Mouse (Mus musculus) lung, postnatal 0 days (tissue): ENCODE results near the gene March1. TPM values are rescaled to one million over a fixed set of nuclear protein-coding genes. Genes with fewer than 3 reads are reported as not detected.

Source experiments
- ATAC-seq: fragments of 200-750 bp; cut with Nextera tagmentation; 2 replicates; pipeline ENCODE4 v1.8.0; 2017; ENCODE audit warnings: moderate library complexity
- DNase-seq: peaks from one replicate; pipeline ENCODE4 v3.0.0-alpha.2; 2016; ENCODE audit warnings: low spot score
- H3K27ac ChIP-seq: fragments of 300-500 bp; sonication (generic); 2 replicates; pipeline ENCODE4 v1.5.1; 2014; ENCODE audit warnings: antibody characterized with exemption, mild to moderate bottlenecking, low read length, mixed read lengths
- H3K27me3 ChIP-seq: fragments of 300-500 bp; sonication (generic); replicated peaks from 2 replicates; pipeline ENCODE4 v1.6.1; 2014; ENCODE audit warnings: low read length, mixed read lengths; ENCODE audit not compliant: insufficient read depth
- H3K36me3 ChIP-seq: fragments of 300-500 bp; sonication (generic); 2 replicates; pipeline ENCODE4 v1.6.1; 2014; ENCODE audit warnings: low read length, mixed read lengths; ENCODE audit not compliant: insufficient read depth
- H3K4me1 ChIP-seq: fragments of 300-500 bp; sonication (generic); 2 replicates; pipeline ENCODE4 v1.6.1; 2014; ENCODE audit warnings: antibody characterized with exemption, low read depth, low read length, mixed read lengths; ENCODE audit not compliant: insufficient read depth
- H3K4me2 ChIP-seq: fragments of 300-500 bp; sonication (generic); replicated peaks from 2 replicates; pipeline ENCODE4 v1.6.1; 2014; ENCODE audit warnings: low read depth, mild to moderate bottlenecking, low read length, moderate library complexity, mixed read lengths
- H3K4me3 ChIP-seq: fragments of 300-500 bp; sonication (generic); 2 replicates; pipeline ENCODE4 v1.5.1; 2014; ENCODE audit warnings: low read depth, low read length
- H3K9ac ChIP-seq: fragments of 300-500 bp; sonication (generic); replicated peaks from 2 replicates; pipeline ENCODE4 v1.6.1; 2014; ENCODE audit warnings: low read depth, mild to moderate bottlenecking
- H3K9me3 ChIP-seq: fragments of 300-500 bp; sonication (generic); 2 replicates; pipeline ENCODE4 v1.6.1; 2016; ENCODE audit warnings: low read length, mixed read lengths
- CTCF ChIP-seq: IDR thresholded peaks from 2 replicates; pipeline ENCODE4 v1.5.1; 2016; ENCODE audit warnings: antibody characterized with exemption, mild to moderate bottlenecking
- EP300 ChIP-seq: IDR thresholded peaks from 2 replicates; pipeline ENCODE4 v1.6.1; 2016; ENCODE audit warnings: antibody characterized with exemption, mild to moderate bottlenecking, control low read depth
- WGBS: fragments of 180-500 bp; shearing (Covaris S2); extraction: QIAGEN DNeasy Blood & Tissue Kit; methylation state at CpG from one replicate; pipeline ENCODE4 v1.1.7; 2014; 5-methylcytosine and 5-hydroxymethylcytosine counted together
- polyA plus RNA-seq: library from polyadenylated mRNA; unstranded; fragments of >200 nt; fragmentation: Nextera tagmentation; extraction: Ambion mirVana; gene quantifications from 2 replicates; pipeline ENCODE4 v1.2.1, GENCODE M21; 2015

Gene March1
- polyA plus RNA-seq, 1 experiment from 2014 or later, result 1.1 TPM

DNA sequence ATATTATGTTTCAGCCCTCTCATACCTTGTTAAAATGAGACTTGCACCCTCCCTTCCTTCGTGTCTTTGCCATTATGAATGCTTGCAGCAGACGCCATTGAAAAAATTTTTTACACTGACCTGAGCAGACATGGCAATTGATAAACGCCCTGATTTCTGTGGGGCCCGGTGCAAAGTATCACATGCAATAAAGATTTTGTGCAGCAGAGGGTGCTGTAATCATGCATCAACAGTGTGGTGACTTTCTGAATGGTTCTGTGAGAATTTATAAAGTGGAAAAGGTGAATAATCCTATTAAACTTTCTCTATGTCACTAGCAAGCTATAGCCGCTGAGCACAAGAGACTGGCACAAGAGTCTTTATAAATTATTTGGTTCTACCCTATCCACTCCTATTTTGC lies 833.0 kb downstream of the March1 start:
- no peak overlapping the region for H3K9ac ChIP-seq
- no peak overlapping the region for H3K4me3 ChIP-seq
- no peaks in the 10 kb centered on the region for H3K4me1 ChIP-seq
- ATAC-seq (no peak), DNase-seq (peak; percentile 10)
- no peaks in the 10 kb centered on the region for H3K36me3 ChIP-seq
- no peak overlapping the region for H3K27ac ChIP-seq
- 20% methylated on average over 5 of the region's 5 CpGs for WGBS
- no peak overlapping the region for H3K4me2 ChIP-seq
- no peaks in the 10 kb centered on the region for H3K27me3 ChIP-seq
- no peak for TF ChIP-seq EP300
- TF ChIP-seq CTCF, result peak; percentile 69
- no peaks in the 10 kb centered on the region for H3K9me3 ChIP-seq

- DNase-seq (no peak), ATAC-seq (no peak)
- Histone ChIP-seq H3K27ac (no peak overlapping the region), H3K4me2 (no peak overlapping the region), H3K36me3 (no peaks in the 10 kb centered on the region), H3K9ac (no peak overlapping the region), H3K9me3 (no peaks in the 10 kb centered on the region), H3K4me3 (no peak overlapping the region), H3K27me3 (no peaks in the 10 kb centered on the region), H3K4me1 (no peaks in the 10 kb centered on the region)
- no peak for TF ChIP-seq EP300
- peak; percentile 30 for TF ChIP-seq CTCF
These were observed 839.4 kb downstream of the March1 start for GRCm38 (mm10) chr8:66457057-66457456.

DNA sequence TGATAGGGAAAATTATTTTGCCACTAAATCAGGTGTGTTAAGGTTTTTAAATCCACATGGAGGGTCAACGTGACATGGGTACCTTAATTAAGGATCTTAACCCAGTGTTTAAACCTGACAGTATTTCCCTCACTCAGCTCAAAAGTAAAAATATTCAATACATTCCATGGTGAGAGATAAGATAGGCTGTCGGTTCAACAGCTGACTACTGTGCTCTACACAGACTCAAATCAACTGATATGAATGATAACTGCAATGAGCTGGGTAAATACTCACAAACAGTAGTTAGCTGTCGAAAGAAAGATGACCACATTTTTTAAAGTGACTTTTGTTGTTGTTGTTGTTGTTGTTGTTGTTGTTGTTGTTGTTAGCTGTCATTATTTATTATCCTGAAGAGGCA lies 852.1 kb downstream of the March1 start:
- Histone ChIP-seq H3K9ac (no peak overlapping the region), H3K27ac (no peak overlapping the region), H3K9me3 (no peaks in the 10 kb centered on the region), H3K4me2 (no peak overlapping the region), H3K36me3 (no peaks in the 10 kb centered on the region), H3K4me3 (no peak overlapping the region), H3K4me1 (no peaks in the 10 kb centered on the region), H3K27me3 (no peaks in the 10 kb centered on the region)
- TF ChIP-seq EP300 (no peak), CTCF (no peak)
- 66% methylated on average over 3 of the region's 3 CpGs for WGBS
- no peak for DNase-seq
- no peak for ATAC-seq

DNA sequence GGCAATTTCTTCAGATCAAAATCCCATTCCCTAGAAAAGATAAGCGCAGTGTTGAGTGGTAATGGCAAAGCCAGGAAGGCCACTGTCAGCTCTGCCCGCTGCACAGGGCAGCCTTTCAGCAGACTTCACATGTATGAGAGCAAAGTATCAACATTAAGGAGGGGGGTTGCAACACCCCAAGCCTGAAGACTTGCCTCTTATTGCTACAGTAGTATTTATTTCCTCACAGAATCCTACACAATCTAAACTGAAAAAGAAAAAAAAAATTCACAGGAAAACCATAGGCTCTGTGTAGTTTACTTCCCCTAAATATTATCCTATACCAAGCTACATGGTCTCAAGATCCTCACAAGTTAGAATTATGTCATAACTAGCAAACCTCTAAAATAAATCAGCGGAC lies 859.2 kb downstream of the March1 start:
- no peaks in the 10 kb centered on the region for H3K4me1 ChIP-seq
- H3K27ac ChIP-seq, result no peak overlapping the region
- DNase-seq (no peak), ATAC-seq (no peak)
- no peak overlapping the region for H3K9ac ChIP-seq
- H3K36me3 ChIP-seq, result 0 out of 2 replicates have a peak, but pooled peaks cover 2% of the 10 kb centered on the region
- no peak overlapping the region for H3K4me3 ChIP-seq
- 95% methylated on average over 3 of the region's 3 CpGs for WGBS
- no peaks in the 10 kb centered on the region for H3K27me3 ChIP-seq
- no peak overlapping the region for H3K4me2 ChIP-seq
- no peak for TF ChIP-seq CTCF
- no peak for TF ChIP-seq EP300
- no peaks in the 10 kb centered on the region for H3K9me3 ChIP-seq

GRCm38 (mm10) chr8:66486084-66486763 lies 868.5 kb downstream of the March1 start, which contains the start of gene Tma16:
TSS of gene Tma16 (minus strand) at chr8:66486530.
- Histone ChIP-seq H3K4me2 (peak within 1 kb of the TSS; percentile 82), H3K4me3 (peak within 1 kb of the TSS; percentile 73), H3K9me3 (no peaks in the 10 kb centered on the region), H3K36me3 (0 out of 2 replicates have a peak, but pooled peaks cover 2% of the 10 kb centered on the region), H3K4me1 (no peaks in the 10 kb centered on the region), H3K27ac (no peak within 1 kb of the TSS), H3K9ac (peak within 1 kb of the TSS; percentile 73), H3K27me3 (no peaks in the 10 kb centered on the region)
- under 1% methylated on average over 45 of the region's 45 CpGs for WGBS
- DNase-seq, result peak; percentile 77
- no peak; the same call in 1 of the 2 replicates for TF ChIP-seq EP300
- no peak for TF ChIP-seq CTCF
- peak; percentile 95 for ATAC-seq

DNA sequence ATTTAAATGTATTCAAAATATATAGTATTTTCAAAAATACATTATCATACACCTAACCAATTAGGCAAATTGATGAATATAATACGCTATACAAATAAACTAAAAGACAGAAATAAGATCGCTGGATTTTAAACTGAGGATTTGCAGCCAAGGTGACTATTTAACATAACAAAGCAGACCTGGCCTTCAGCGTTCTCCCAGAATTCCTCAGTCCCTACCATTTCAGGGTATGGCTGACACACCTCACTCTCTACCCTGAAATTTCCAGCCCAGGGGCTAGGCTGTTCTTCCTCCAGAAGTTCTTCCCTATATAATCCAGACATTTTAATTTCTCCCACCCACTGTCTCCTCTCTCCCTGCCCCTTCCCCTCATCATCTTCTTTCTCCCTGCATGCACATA lies 870.9 kb downstream of the March1 start:
- H3K4me2 ChIP-seq, result no peak overlapping the region
- no peak overlapping the region for H3K4me3 ChIP-seq
- DNase-seq, result no peak
- no peak overlapping the region for H3K27ac ChIP-seq
- H3K9me3 ChIP-seq, result no peaks in the 10 kb centered on the region
- TF ChIP-seq CTCF (no peak), EP300 (no peak)
- no peaks in the 10 kb centered on the region for H3K4me1 ChIP-seq
- WGBS, result 54% methylated on average over 3 of the region's 3 CpGs
- no peak overlapping the region for H3K9ac ChIP-seq
- H3K36me3 ChIP-seq, result no peaks in the 10 kb centered on the region
- H3K27me3 ChIP-seq, result no peaks in the 10 kb centered on the region
- no peak for ATAC-seq
